Mouse (Mus musculus): Measurements from ENCODE around the gene Aunip.
A peak's percentile ranks its signal among the peaks of the same experiment; 100 is the strongest.

Aunip gene

GRCm38 (mm10) chr4:134510845-134511411 is at the start of gene Aunip:
Gene Aunip, plus strand, starts transcription at chr4:134510999.
- DNase-seq (ENCODE audit: low read depth, low spot score) = peak; percentile 92

GRCm38 (mm10) chr4:134461252-134461651 is 49.5 kb upstream of the Aunip start:
- DNase-seq (ENCODE audit: low read depth, low spot score) = no peak

- no peak for DNase-seq (ENCODE audit: low read depth, low spot score)
These were observed 45.0 kb upstream of the Aunip start for GRCm38 (mm10) chr4:134465789-134466188.

- peak; percentile 38 for DNase-seq (ENCODE audit: low read depth, low spot score)
These were observed 44.2 kb upstream of the Aunip start for GRCm38 (mm10) chr4:134466381-134467262.

- DNase-seq (ENCODE audit: low read depth, low spot score) = peak; percentile 98
These were observed 43.2 kb upstream of the Aunip start for GRCm38 (mm10) chr4:134467435-134468214.

- peak; percentile 99 for DNase-seq (ENCODE audit: low read depth, low spot score)
These were observed 42.6 kb upstream of the Aunip start, which contains the start of gene Stmn1 for GRCm38 (mm10) chr4:134468215-134468575. Gene Stmn1, plus strand, starts transcription at chr4:134468320.

- DNase-seq (ENCODE audit: low read depth, low spot score) = peak; percentile 95
These were observed 42.1 kb upstream of the Aunip start for GRCm38 (mm10) chr4:134468578-134469266.

GRCm38 (mm10) chr4:134469341-134469796 is 41.4 kb upstream of the Aunip start:
- peak; percentile 69 for DNase-seq (ENCODE audit: low read depth, low spot score)

- DNase-seq (ENCODE audit: low read depth, low spot score) = no peak
These were observed 40.8 kb upstream of the Aunip start for GRCm38 (mm10) chr4:134469985-134470384.

- DNase-seq (ENCODE audit: low read depth, low spot score) = peak; percentile 69
These were observed 39.3 kb upstream of the Aunip start for GRCm38 (mm10) chr4:134471469-134471868.

- no peak for DNase-seq (ENCODE audit: low read depth, low spot score)
These were observed 37.0 kb upstream of the Aunip start for GRCm38 (mm10) chr4:134473764-134474163.

GRCm38 (mm10) chr4:134474240-134474639 is 36.6 kb upstream of the Aunip start:
- no peak for DNase-seq (ENCODE audit: low read depth, low spot score)

GRCm38 (mm10) chr4:134476899-134477298 is 33.9 kb upstream of the Aunip start:
- DNase-seq (ENCODE audit: low read depth, low spot score) = no peak

GRCm38 (mm10) chr4:134478031-134478430 is 32.8 kb upstream of the Aunip start:
- peak; percentile 88 for DNase-seq (ENCODE audit: low read depth, low spot score)

GRCm38 (mm10) chr4:134479839-134480238 is 31.0 kb upstream of the Aunip start:
- DNase-seq (ENCODE audit: low read depth, low spot score) = no peak

GRCm38 (mm10) chr4:134480864-134481263 is 29.9 kb upstream of the Aunip start:
- peak; percentile 100 for DNase-seq (ENCODE audit: low read depth, low spot score)

- no peak for DNase-seq (ENCODE audit: low read depth, low spot score)
These were observed 29.5 kb upstream of the Aunip start for GRCm38 (mm10) chr4:134481270-134481669.

GRCm38 (mm10) chr4:134482442-134482841 is 28.4 kb upstream of the Aunip start:
- DNase-seq (ENCODE audit: low read depth, low spot score) = no peak

GRCm38 (mm10) chr4:134483078-134483688 is 27.6 kb upstream of the Aunip start:
- no peak for DNase-seq (ENCODE audit: low read depth, low spot score)

GRCm38 (mm10) chr4:134483696-134484095 is 27.1 kb upstream of the Aunip start:
- DNase-seq (ENCODE audit: low read depth, low spot score) = peak; percentile 72

GRCm38 (mm10) chr4:134484231-134484630 is 26.6 kb upstream of the Aunip start:
- DNase-seq (ENCODE audit: low read depth, low spot score) = no peak
